Mouse (Mus musculus): ENCODE results near the gene Stxbp6. TPM values are rescaled to one million over a fixed set of nuclear protein-coding genes. Genes with fewer than 3 reads are reported as not detected.

The Stxbp6 gene
- polyA plus RNA-seq, 1 experiment from 2014 or later = 19.5 TPM

GRCm38 (mm10) chr12:44839594-44840373, 234.7 kb downstream of the Stxbp6 start:
- Histone ChIP-seq H3K4me2 (replicated peaks; ENCODE audit: low read depth, low read length) (no peak overlapping the region), H3K36me3 (ENCODE audit: control insufficient read depth, insufficient read depth, low read length) (no peaks in the 10 kb centered on the region), H3K27ac (ENCODE audit: low read length) (no peak overlapping the region), H3K9me3 (ENCODE audit: control insufficient read depth, low read depth, low read length) (no peaks in the 10 kb centered on the region), H3K9ac (replicated peaks; ENCODE audit: low read depth, low read length) (no peak overlapping the region), H3K4me1 (ENCODE audit: control insufficient read depth, insufficient read depth, low read length) (0 out of 2 replicates have a peak, but pooled peaks cover 3% of the 10 kb centered on the region), H3K4me3 (ENCODE audit: low read depth, low read length) (no peak overlapping the region), H3K27me3 (ENCODE audit: control insufficient read depth, insufficient read depth, low read length) (no peaks in the 10 kb centered on the region)
- WGBS = 39% methylated on average over 7 of the region's 7 CpGs
- no peak for ATAC-seq (ENCODE audit: insufficient number of reproducible peaks, insufficient read depth, low FRiP score, low read depth)

DNA sequence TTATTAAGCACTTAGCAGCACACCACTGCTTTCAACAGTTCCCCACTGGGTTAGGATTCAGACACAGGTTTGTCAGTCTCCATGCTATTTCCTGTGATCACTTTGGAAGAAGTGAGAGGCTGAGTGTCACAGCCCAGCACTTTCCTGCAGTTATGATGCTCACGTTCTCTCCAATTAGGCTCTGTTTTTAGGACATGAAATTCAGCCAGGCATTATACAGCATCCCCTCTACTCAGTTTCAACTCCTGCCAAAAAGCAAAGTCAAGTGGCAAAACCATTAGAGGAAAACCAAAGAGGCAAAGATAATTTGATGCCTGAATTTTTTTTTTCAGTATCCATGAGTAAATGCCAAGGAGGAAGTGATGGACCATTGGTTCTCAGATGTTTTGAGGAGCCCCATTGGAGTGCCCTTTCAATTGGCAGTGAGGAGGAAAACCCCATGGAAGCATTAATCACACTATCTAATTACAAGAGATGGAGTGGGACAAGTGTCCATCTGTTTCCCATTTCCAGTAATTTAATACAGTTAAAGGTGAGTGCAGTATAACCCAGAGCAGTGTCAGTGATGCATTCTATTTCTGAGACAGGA, 238.5 kb downstream of the Stxbp6 start:
- H3K9ac ChIP-seq (replicated peaks; ENCODE audit: low read depth, low read length) = no peak overlapping the region
- H3K4me1 ChIP-seq (ENCODE audit: control insufficient read depth, insufficient read depth, low read length) = 0 out of 2 replicates have a peak, but pooled peaks cover 3% of the 10 kb centered on the region
- WGBS = 68% methylated on average over 1 of the region's 1 CpGs
- ATAC-seq (ENCODE audit: insufficient number of reproducible peaks, insufficient read depth, low FRiP score, low read depth) = no peak
- H3K4me2 ChIP-seq (replicated peaks; ENCODE audit: low read depth, low read length) = no peak overlapping the region
- no peak overlapping the region for H3K27ac ChIP-seq (ENCODE audit: low read length)
- H3K36me3 ChIP-seq (ENCODE audit: control insufficient read depth, insufficient read depth, low read length) = no peaks in the 10 kb centered on the region
- no peak overlapping the region for H3K4me3 ChIP-seq (ENCODE audit: low read depth, low read length)
- H3K27me3 ChIP-seq (ENCODE audit: control insufficient read depth, insufficient read depth, low read length) = no peaks in the 10 kb centered on the region
- H3K9me3 ChIP-seq (ENCODE audit: control insufficient read depth, low read depth, low read length) = no peaks in the 10 kb centered on the region

- Histone ChIP-seq H3K4me2 (replicated peaks; ENCODE audit: low read depth, low read length) (no peak overlapping the region), H3K4me1 (ENCODE audit: control insufficient read depth, insufficient read depth, low read length) (no peaks in the 10 kb centered on the region), H3K36me3 (ENCODE audit: control insufficient read depth, insufficient read depth, low read length) (no peaks in the 10 kb centered on the region), H3K4me3 (ENCODE audit: low read depth, low read length) (no peak overlapping the region), H3K27me3 (ENCODE audit: control insufficient read depth, insufficient read depth, low read length) (no peaks in the 10 kb centered on the region), H3K9ac (replicated peaks; ENCODE audit: low read depth, low read length) (no peak overlapping the region), H3K27ac (ENCODE audit: low read length) (no peak overlapping the region), H3K9me3 (ENCODE audit: control insufficient read depth, low read depth, low read length) (no peaks in the 10 kb centered on the region)
- WGBS = 39% methylated on average over 2 of the region's 2 CpGs
- no peak for ATAC-seq (ENCODE audit: insufficient number of reproducible peaks, insufficient read depth, low FRiP score, low read depth)
These were observed 262.6 kb downstream of the Stxbp6 start for GRCm38 (mm10) chr12:44811895-44812294.

DNA sequence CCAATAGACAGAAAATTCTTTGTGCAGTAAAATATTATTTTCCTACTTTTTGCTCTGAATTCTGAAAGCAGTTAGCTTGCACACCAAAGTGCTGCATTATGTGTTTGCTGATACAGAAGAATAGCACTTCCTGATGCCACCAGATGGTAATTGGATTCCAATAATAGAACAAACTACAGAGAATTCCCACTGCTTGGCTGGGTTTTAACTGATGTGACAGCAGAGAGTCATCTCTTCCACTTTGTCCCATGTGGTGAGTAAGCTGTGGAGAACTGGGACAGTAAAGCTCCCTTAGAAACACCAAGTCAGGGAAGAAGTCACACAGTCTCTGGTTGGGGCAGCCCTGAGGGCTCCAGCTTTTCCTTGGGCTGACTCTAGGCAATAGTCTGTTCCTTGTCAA, 270.3 kb downstream of the Stxbp6 start:
- H3K4me2 ChIP-seq (replicated peaks; ENCODE audit: low read depth, low read length) = no peak overlapping the region
- no peaks in the 10 kb centered on the region for H3K9me3 ChIP-seq (ENCODE audit: control insufficient read depth, low read depth, low read length)
- H3K36me3 ChIP-seq (ENCODE audit: control insufficient read depth, insufficient read depth, low read length) = no peaks in the 10 kb centered on the region
- H3K9ac ChIP-seq (replicated peaks; ENCODE audit: low read depth, low read length) = no peak overlapping the region
- H3K4me3 ChIP-seq (ENCODE audit: low read depth, low read length) = no peak overlapping the region
- no peaks in the 10 kb centered on the region for H3K27me3 ChIP-seq (ENCODE audit: control insufficient read depth, insufficient read depth, low read length)
- ATAC-seq (ENCODE audit: insufficient number of reproducible peaks, insufficient read depth, low FRiP score, low read depth) = no peak
- H3K4me1 ChIP-seq (ENCODE audit: control insufficient read depth, insufficient read depth, low read length) = no peaks in the 10 kb centered on the region
- no peak overlapping the region for H3K27ac ChIP-seq (ENCODE audit: low read length)

Measured in stomach, embryonic 14.5 days (tissue).